In genomic region chr7:49439136-49439535, GRCm38 (mm10) we compare ENCODE assay signal across 8 mouse cellular contexts.
DNase-seq lines count a peak whose midpoint lies in the region; ATAC-seq lines count a peak whose summit lies in the region.

No protein-coding gene starts in this region.

- DNase-seq in adrenal gland, adult 18-20 months (ENCODE audit: low spot score in 2 of 2) = peak; percentile 32 to 36
- DNase-seq in adrenal gland, adult 8-10 months = no peak
- DNase-seq in lung, adult 18-20 months = peak; percentile 34 to 63
- DNase-seq in thymus, postnatal 4 days = peak; percentile 73
- no peak for DNase-seq in hindbrain, embryonic 10.5 days (ENCODE audit: low spot score)

- no peaks in the 10 kb centered on the region for H3K36me3 ChIP-seq in midbrain, embryonic 13.5 days
- no peaks in the 10 kb centered on the region for H3K36me3 ChIP-seq in midbrain, embryonic 15.5 days (replicated peaks)
- no peaks in the 10 kb centered on the region for H3K36me3 ChIP-seq in embryonic facial prominence, embryonic 12.5 days
- no peaks in the 10 kb centered on the region for H3K36me3 ChIP-seq in hindbrain, embryonic 10.5 days

- H3K4me1 ChIP-seq in midbrain, embryonic 13.5 days (replicated peaks) = peaks cover 16% of the 10 kb centered on the region; the same call in 1 of the 2 replicates
- H3K4me1 ChIP-seq in midbrain, embryonic 15.5 days = peaks cover 18% of the 10 kb centered on the region
- peaks cover 40% of the 10 kb centered on the region for H3K4me1 ChIP-seq in embryonic facial prominence, embryonic 12.5 days
- H3K4me1 ChIP-seq in hindbrain, embryonic 10.5 days (replicated peaks) = peaks cover 34% of the 10 kb centered on the region

- H3K4me3 ChIP-seq in midbrain, embryonic 13.5 days (replicated peaks) = no peak overlapping the region
- no peak overlapping the region for H3K4me3 ChIP-seq in midbrain, embryonic 15.5 days
- no peak overlapping the region for H3K4me3 ChIP-seq in embryonic facial prominence, embryonic 12.5 days
- no peak overlapping the region for H3K4me3 ChIP-seq in hindbrain, embryonic 10.5 days

- no peaks in the 10 kb centered on the region for H3K9me3 ChIP-seq in midbrain, embryonic 13.5 days
- no peaks in the 10 kb centered on the region for H3K9me3 ChIP-seq in midbrain, embryonic 15.5 days
- H3K9me3 ChIP-seq in embryonic facial prominence, embryonic 12.5 days = no peaks in the 10 kb centered on the region
- no peaks in the 10 kb centered on the region for H3K9me3 ChIP-seq in hindbrain, embryonic 10.5 days

- 67% methylated on average over 2 of the region's 2 CpGs for WGBS in midbrain, embryonic 13.5 days
- WGBS in midbrain, embryonic 15.5 days = 82% methylated on average over 2 of the region's 2 CpGs
- WGBS in embryonic facial prominence, embryonic 12.5 days = 65% methylated on average over 2 of the region's 2 CpGs
- 68% methylated on average over 2 of the region's 2 CpGs for WGBS in hindbrain, embryonic 10.5 days

- H3K27me3 ChIP-seq in midbrain, embryonic 13.5 days = no peaks in the 10 kb centered on the region
- no peaks in the 10 kb centered on the region for H3K27me3 ChIP-seq in midbrain, embryonic 15.5 days (replicated peaks)
- H3K27me3 ChIP-seq in embryonic facial prominence, embryonic 12.5 days = 0 out of 2 replicates have a peak, but pooled peaks cover 3% of the 10 kb centered on the region
- no peaks in the 10 kb centered on the region for H3K27me3 ChIP-seq in hindbrain, embryonic 10.5 days (ENCODE audit: insufficient read depth, poor library complexity, severe bottlenecking)

- H3K27ac ChIP-seq in midbrain, embryonic 13.5 days = no peak overlapping the region
- H3K27ac ChIP-seq in midbrain, embryonic 15.5 days = no peak overlapping the region
- H3K27ac ChIP-seq in embryonic facial prominence, embryonic 12.5 days = peak overlapping the region; percentile 69; the same call in 1 of the 2 replicates
- H3K27ac ChIP-seq in hindbrain, embryonic 10.5 days = no peak overlapping the region

- ATAC-seq in midbrain, embryonic 13.5 days = 0 out of 2 replicates have a peak, but pooled peaks have one; percentile 9
- no peak for ATAC-seq in midbrain, embryonic 15.5 days (replicated peaks)
- no peak for ATAC-seq in embryonic facial prominence, embryonic 12.5 days (ENCODE audit: insufficient number of reproducible peaks, insufficient read depth, low FRiP score, low TSS enrichment)

- no peak overlapping the region for H3K4me2 ChIP-seq in midbrain, embryonic 13.5 days (replicated peaks)
- no peak overlapping the region for H3K4me2 ChIP-seq in midbrain, embryonic 15.5 days
- no peak overlapping the region for H3K4me2 ChIP-seq in embryonic facial prominence, embryonic 12.5 days (replicated peaks)

- H3K9ac ChIP-seq in midbrain, embryonic 13.5 days (replicated peaks) = no peak overlapping the region
- H3K9ac ChIP-seq in midbrain, embryonic 15.5 days = no peak overlapping the region
- H3K9ac ChIP-seq in embryonic facial prominence, embryonic 12.5 days = no peak overlapping the region

Comparison
In these comparisons a context has a peak if more than half of its experiments do, and no peak if none do; other contexts are left out.
1. DNase-seq: peak in adrenal gland, adult 18-20 months (2 of 2), lung, adult 18-20 months (2 of 2) and thymus, postnatal 4 days (single experiment); none in adrenal gland, adult 8-10 months (single experiment) and hindbrain, embryonic 10.5 days (single experiment).